Mouse (Mus musculus) frontal cortex, adult 2 months (tissue): ENCODE measurements around the gene Rims1. TPM values are rescaled to one million over a fixed set of nuclear protein-coding genes. Genes with fewer than 3 reads are reported as not detected.

Experiments used
- DNase-seq, 2 experiments: peaks; one replicate each; pipeline ENCODE4 v3.0.0; 2022; ENCODE audit warnings: low spot score in 1 of 2; ENCODE audit errors: extremely low spot score in 1 of 2
- polyA plus RNA-seq: library from polyadenylated mRNA; depleted of rRNA; stranded (reverse); fragments of >200 nt; gene quantifications from 2 replicates; pipeline ENCODE4 v1.2.3, GENCODE M21; 2012

The Rims1 gene
- polyA plus RNA-seq, 1 experiment, result 130 TPM

GRCm38 (mm10) chr1:22596197-22596596, 209.6 kb downstream of the Rims1 start:
- DNase-seq, result no peak

GRCm38 (mm10) chr1:22594841-22595240, 211.0 kb downstream of the Rims1 start:
- no peak for DNase-seq

- no peak for DNase-seq
Observed at GRCm38 (mm10) chr1:22587859-22588383, 217.9 kb downstream of the Rims1 start.

- peak in 1 of 2 experiments; percentile 13 for DNase-seq
Observed at GRCm38 (mm10) chr1:22585560-22585959, 220.2 kb downstream of the Rims1 start.

GRCm38 (mm10) chr1:22579470-22579869, 226.3 kb downstream of the Rims1 start:
- no peak for DNase-seq

- DNase-seq, result no peak
Observed at GRCm38 (mm10) chr1:22572720-22573119, 233.1 kb downstream of the Rims1 start.

- no peak for DNase-seq
Observed at GRCm38 (mm10) chr1:22546273-22546672, 259.5 kb downstream of the Rims1 start.

GRCm38 (mm10) chr1:22538129-22538528, 267.7 kb downstream of the Rims1 start:
- DNase-seq, result no peak

GRCm38 (mm10) chr1:22536776-22537175, 269.0 kb downstream of the Rims1 start:
- no peak for DNase-seq

GRCm38 (mm10) chr1:22535049-22535448, 270.7 kb downstream of the Rims1 start:
- DNase-seq, result no peak

- DNase-seq, result peak in 1 of 2 experiments; percentile 43
Observed at GRCm38 (mm10) chr1:22533146-22534096, 272.4 kb downstream of the Rims1 start.

- no peak for DNase-seq
Observed at GRCm38 (mm10) chr1:22515103-22515502, 290.7 kb downstream of the Rims1 start.

- no peak for DNase-seq
Observed at GRCm38 (mm10) chr1:22512421-22512820, 293.4 kb downstream of the Rims1 start.

- no peak for DNase-seq
Observed at GRCm38 (mm10) chr1:22511614-22512013, 294.2 kb downstream of the Rims1 start.

- no peak for DNase-seq
Observed at GRCm38 (mm10) chr1:22508735-22509615, 296.8 kb downstream of the Rims1 start.

GRCm38 (mm10) chr1:22487270-22487864, 318.4 kb downstream of the Rims1 start:
- DNase-seq, result peak in 1 of 2 experiments; percentile 37

- DNase-seq, result no peak
Observed at GRCm38 (mm10) chr1:22476220-22476619, 329.6 kb downstream of the Rims1 start.

GRCm38 (mm10) chr1:22467033-22467432, 338.8 kb downstream of the Rims1 start:
- no peak for DNase-seq

- no peak for DNase-seq
Observed at GRCm38 (mm10) chr1:22466597-22466996, 339.2 kb downstream of the Rims1 start.

- DNase-seq, result no peak
Observed at GRCm38 (mm10) chr1:22424020-22424419, 381.8 kb downstream of the Rims1 start.

- DNase-seq, result no peak
Observed at GRCm38 (mm10) chr1:22422102-22422501, 383.7 kb downstream of the Rims1 start.
